14 mouse cellular contexts compared by ENCODE assay signal in genomic region chr8:11252235-11252774, GRCm38 (mm10).
DNase-seq lines count a peak whose midpoint lies in the region; ATAC-seq lines count a peak whose summit lies in the region.
"Had no signal": no experiment of that assay in that cellular context is flagged by ENCODE, and none has a peak within 500 bp of the region (broad histone marks: within the 10 kb centered on the region; RNA-seq: fewer than 3 reads in every experiment).

No protein-coding gene starts in this region.

- H3K9ac ChIP-seq in liver, embryonic 13.5 days = no peak overlapping the region
- no peak overlapping the region for H3K9ac ChIP-seq in liver, embryonic 11.5 days (ENCODE audit: low read depth, low read length)
- H3K9ac ChIP-seq in heart, embryonic 15.5 days = no peak overlapping the region
- H3K9ac ChIP-seq: limb, embryonic 12.5 days had no signal

- H3K4me1 ChIP-seq in liver, embryonic 13.5 days (replicated peaks) = peaks cover 9% of the 10 kb centered on the region; the same call in 1 of the 2 replicates
- H3K4me1 ChIP-seq in liver, embryonic 11.5 days (replicated peaks; ENCODE audit: control insufficient read depth, insufficient read depth, low read length) = 0 out of 2 replicates have a peak, but pooled peaks cover 2% of the 10 kb centered on the region
- H3K4me1 ChIP-seq in heart, embryonic 15.5 days (replicated peaks) = peaks cover 66% of the 10 kb centered on the region

- H3K4me2 ChIP-seq in liver, embryonic 13.5 days = no peak overlapping the region
- no peak overlapping the region for H3K4me2 ChIP-seq in liver, embryonic 11.5 days
- H3K4me2 ChIP-seq in heart, embryonic 15.5 days = no peak overlapping the region
- H3K4me2 ChIP-seq: limb, embryonic 12.5 days had no signal

- peak; percentile 93 for DNase-seq in heart, adult 11 months
- no peak for DNase-seq in heart, postnatal 14 days
- DNase-seq in liver, embryonic 13.5 days = no peak
- no peak for DNase-seq in liver, embryonic 11.5 days (ENCODE audit: low spot score)
- peak; percentile 59 to 63 for DNase-seq in kidney, postnatal 25 days
- DNase-seq in yolk sac, embryonic 10.5 days (ENCODE audit: low spot score) = no peak
- no peak for DNase-seq in spleen, postnatal 4 days (ENCODE audit: low spot score in 2 of 2)
- DNase-seq: adrenal gland, postnatal 25 days; right cerebral cortex, postnatal 25 days; thymus, postnatal 14 days had no signal

- H3K36me3 ChIP-seq in liver, embryonic 13.5 days = no peaks in the 10 kb centered on the region
- no peaks in the 10 kb centered on the region for H3K36me3 ChIP-seq in liver, embryonic 11.5 days (ENCODE audit: control insufficient read depth, insufficient read depth, low read length)
- H3K36me3 ChIP-seq in heart, embryonic 15.5 days = no peaks in the 10 kb centered on the region
- H3K36me3 ChIP-seq: limb, embryonic 12.5 days had no signal

- intact Hi-C loops in heart, postnatal 14 days (cut with DNase I) = loop anchor here (2.0 kb wide), 1 partner anchor 60 kb away; the partner anchor contains the start of genes Col4a1 and Col4a2

- no peaks in the 10 kb centered on the region for H3K9me3 ChIP-seq in liver, embryonic 13.5 days (replicated peaks)
- no peaks in the 10 kb centered on the region for H3K9me3 ChIP-seq in liver, embryonic 11.5 days (ENCODE audit: control insufficient read depth, low read length)
- H3K9me3 ChIP-seq in heart, embryonic 15.5 days (replicated peaks) = no peaks in the 10 kb centered on the region
- H3K9me3 ChIP-seq: limb, embryonic 12.5 days had no signal

- ATAC-seq in liver, embryonic 13.5 days (ENCODE audit: low read depth) = 0 out of 2 replicates have a peak, but pooled peaks have one; percentile 10
- ATAC-seq in liver, embryonic 11.5 days (replicated peaks; ENCODE audit: low FRiP score) = no peak
- peak; percentile 61 for ATAC-seq in heart, embryonic 15.5 days (replicated peaks; ENCODE audit: insufficient number of reproducible peaks, insufficient read depth, low FRiP score, low read depth)
- ATAC-seq: hindbrain, postnatal 0 days had no signal

- H3K27me3 ChIP-seq in liver, embryonic 13.5 days = no peaks in the 10 kb centered on the region
- no peaks in the 10 kb centered on the region for H3K27me3 ChIP-seq in liver, embryonic 11.5 days (replicated peaks; ENCODE audit: control insufficient read depth, insufficient read depth, low read length)
- no peaks in the 10 kb centered on the region for H3K27me3 ChIP-seq in heart, embryonic 15.5 days
- H3K27me3 ChIP-seq: limb, embryonic 12.5 days had no signal

- no peak overlapping the region for H3K27ac ChIP-seq in liver, embryonic 13.5 days
- no peak overlapping the region for H3K27ac ChIP-seq in liver, embryonic 11.5 days (ENCODE audit: low read depth, low read length)
- H3K27ac ChIP-seq in heart, embryonic 15.5 days = peak overlapping the region; percentile 72
- H3K27ac ChIP-seq: hindbrain, postnatal 0 days; limb, embryonic 12.5 days had no signal

- 60% methylated on average over 7 of the region's 7 CpGs for whole genome bisulfite sequencing in liver, embryonic 13.5 days (ENCODE audit: insufficient replicate concordance)
- 68% methylated on average over 7 of the region's 7 CpGs for WGBS in liver, embryonic 11.5 days
- WGBS in heart, embryonic 15.5 days = 24% methylated on average over 7 of the region's 7 CpGs

- H3K4me3 ChIP-seq in liver, embryonic 13.5 days (replicated peaks) = no peak overlapping the region
- no peak overlapping the region for H3K4me3 ChIP-seq in liver, embryonic 11.5 days (ENCODE audit: low read depth, low read length)
- no peak overlapping the region for H3K4me3 ChIP-seq in heart, embryonic 15.5 days
- H3K4me3 ChIP-seq: erythroblast, embryonic 14.5 days; limb, embryonic 12.5 days had no signal

Comparison
In these comparisons a context has a peak if more than half of its experiments do, and no peak if none do; other contexts are left out.
1. DNase-seq: peak in heart, adult 11 months (single experiment) and kidney, postnatal 25 days (2 of 2); none in heart, postnatal 14 days (0 of 2), liver, embryonic 13.5 days (single experiment), liver, embryonic 11.5 days (single experiment), yolk sac, embryonic 10.5 days (single experiment) and spleen, postnatal 4 days (0 of 2).